In the genomic region with DNA sequence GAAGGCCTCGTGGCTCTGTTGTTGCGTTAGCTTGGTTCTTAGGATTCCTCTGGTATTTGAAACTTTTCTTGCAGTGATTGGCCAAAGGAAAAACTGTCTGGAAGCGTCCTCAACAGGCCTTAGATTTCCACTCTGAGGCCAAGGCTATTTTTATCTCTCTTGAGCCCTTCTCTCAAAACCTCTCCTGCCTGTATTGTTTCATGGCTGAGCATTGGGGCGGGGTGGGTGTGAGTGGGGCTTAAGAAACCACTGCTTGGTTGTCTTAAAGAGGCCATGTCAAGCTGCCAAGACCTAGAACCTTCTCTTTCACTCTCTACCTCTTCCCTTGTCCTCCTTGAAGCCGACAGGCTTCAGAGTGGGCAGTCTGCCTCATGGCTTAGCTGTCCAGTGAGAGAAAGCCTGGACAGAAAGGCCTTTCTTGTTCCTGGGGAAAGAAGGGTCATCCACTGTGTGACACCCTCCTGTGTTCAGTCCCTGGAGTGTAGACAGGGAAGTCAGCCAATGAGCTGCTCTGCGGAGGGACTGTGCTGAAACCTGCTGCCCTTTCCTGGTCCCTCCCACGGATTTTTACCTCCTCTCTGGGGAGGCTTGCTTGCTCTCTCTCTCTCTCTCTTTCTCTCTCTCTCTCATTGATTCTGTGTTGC, we compare ENCODE assay signal across 10 mouse cellular contexts. TPM values are rescaled to one million over a fixed set of nuclear protein-coding genes. Genes with fewer than 3 reads are reported as not detected.
DNase-seq lines count a peak whose midpoint lies in the region; ATAC-seq lines count a peak whose summit lies in the region.
"Had no signal": no experiment of that assay in that cellular context is flagged by ENCODE, and none has a peak within 500 bp of the region (broad histone marks: within the 10 kb centered on the region; RNA-seq: fewer than 3 reads in every experiment).

No protein-coding gene starts in this region.

- no peak overlapping the region for H3K9ac ChIP-seq in intestine, embryonic 16.5 days (ENCODE audit: low read depth, low read length)
- H3K9ac ChIP-seq in intestine, embryonic 15.5 days = no peak overlapping the region
- H3K9ac ChIP-seq: limb, embryonic 13.5 days had no signal

- DNase-seq in heart, embryonic 10.5 days (ENCODE audit: low spot score) = no peak
- peak; percentile 39 for DNase-seq in heart, postnatal 4 days
- DNase-seq in skeletal muscle tissue, adult 2 months (ENCODE audit: low read depth, low spot score) = peak; percentile 36
- no peak for DNase-seq in frontal cortex, postnatal 10 days (ENCODE audit: low spot score in 2 of 2)
- no peak for DNase-seq in frontal cortex, postnatal 36 days (ENCODE audit: low spot score in 2 of 2)
- DNase-seq: thymus, postnatal 25 days had no signal

- WGBS in intestine, embryonic 16.5 days = 78% methylated on average over 7 of the region's 7 CpGs
- 77% methylated on average over 7 of the region's 7 CpGs for WGBS in intestine, embryonic 15.5 days
- WGBS in heart, embryonic 10.5 days = 59% methylated on average over 7 of the region's 7 CpGs

- ATAC-seq in intestine, embryonic 16.5 days = no peak
- no peak for ATAC-seq in intestine, embryonic 15.5 days

- H3K27ac ChIP-seq in intestine, embryonic 16.5 days (ENCODE audit: low read length) = 0 out of 2 replicates have a peak overlapping the region, but pooled peaks have one; percentile 8
- no peak overlapping the region for H3K27ac ChIP-seq in intestine, embryonic 15.5 days
- H3K27ac ChIP-seq in heart, embryonic 10.5 days = peak overlapping the region; percentile 65; the same call in 1 of the 2 replicates
- H3K27ac ChIP-seq: limb, embryonic 13.5 days had no signal

- no peak overlapping the region for H3K4me2 ChIP-seq in intestine, embryonic 16.5 days (ENCODE audit: low read depth, low read length)
- H3K4me2 ChIP-seq in intestine, embryonic 15.5 days (replicated peaks) = no peak overlapping the region
- H3K4me2 ChIP-seq: limb, embryonic 13.5 days had no signal

- no peaks in the 10 kb centered on the region for H3K4me1 ChIP-seq in intestine, embryonic 16.5 days (ENCODE audit: control insufficient read depth, insufficient read depth, low read length)
- peaks cover 8% of the 10 kb centered on the region for H3K4me1 ChIP-seq in intestine, embryonic 15.5 days (replicated peaks)
- peaks cover 26% of the 10 kb centered on the region for H3K4me1 ChIP-seq in heart, embryonic 10.5 days

- no peaks in the 10 kb centered on the region for H3K9me3 ChIP-seq in intestine, embryonic 16.5 days (ENCODE audit: control insufficient read depth, low read length)
- no peaks in the 10 kb centered on the region for H3K9me3 ChIP-seq in intestine, embryonic 15.5 days
- H3K9me3 ChIP-seq in heart, embryonic 10.5 days = no peaks in the 10 kb centered on the region; the same call in 1 of the 2 replicates

- H3K36me3 ChIP-seq in intestine, embryonic 16.5 days (ENCODE audit: control insufficient read depth, insufficient read depth, low read length) = 0 out of 2 replicates have a peak, but pooled peaks cover 3% of the 10 kb centered on the region
- 0 out of 2 replicates have a peak, but pooled peaks cover 6% of the 10 kb centered on the region for H3K36me3 ChIP-seq in intestine, embryonic 15.5 days
- peaks cover 20% of the 10 kb centered on the region for H3K36me3 ChIP-seq in heart, embryonic 10.5 days

- no peak overlapping the region for H3K4me3 ChIP-seq in intestine, embryonic 16.5 days (ENCODE audit: low read length)
- no peak overlapping the region for H3K4me3 ChIP-seq in intestine, embryonic 15.5 days (replicated peaks)
- H3K4me3 ChIP-seq in heart, embryonic 10.5 days = no peak overlapping the region
- H3K4me3 ChIP-seq: limb, embryonic 13.5 days; megakaryocyte, embryonic 14.5 days had no signal

- no peaks in the 10 kb centered on the region for H3K27me3 ChIP-seq in intestine, embryonic 16.5 days (replicated peaks; ENCODE audit: control insufficient read depth, insufficient read depth, low read length)
- no peaks in the 10 kb centered on the region for H3K27me3 ChIP-seq in intestine, embryonic 15.5 days (replicated peaks)
- no peaks in the 10 kb centered on the region for H3K27me3 ChIP-seq in heart, embryonic 10.5 days (ENCODE audit: insufficient read depth, poor library complexity, severe bottlenecking)
- H3K27me3 ChIP-seq: limb, embryonic 13.5 days had no signal

RNA-seq across cellular contexts. Expression of a gene that starts 48.8 kb away (rescaled TPM):
- polyA plus RNA-seq in intestine, embryonic 16.5 days (2015; fragmentation: Nextera tagmentation; extraction: Ambion mirVana) = 17.6 and 18.8 TPM in 2 replicates
- 16.9 and 18.4 TPM in 2 replicates for polyA plus RNA-seq in intestine, embryonic 15.5 days (2015; fragmentation: Nextera tagmentation; extraction: Ambion mirVana)
- polyA plus RNA-seq in heart, embryonic 10.5 days (2016; fragmentation: Nextera tagmentation; extraction: Ambion mirVana) = 8.8 and 10.2 TPM in 2 replicates
- 10 to 100 TPM; 18.4 to 20.2 TPM for total RNA-seq in heart, postnatal 4 days (2021)

Comparison
In these comparisons a context has a peak if more than half of its experiments do, and no peak if none do; other contexts are left out.
1. DNase-seq: peak in heart, postnatal 4 days (single experiment) and skeletal muscle tissue, adult 2 months (single experiment); none in heart, embryonic 10.5 days (single experiment), frontal cortex, postnatal 10 days (0 of 2) and frontal cortex, postnatal 36 days (0 of 2).